Mouse (Mus musculus) hindbrain, embryonic 11.5 days (tissue): ENCODE data around the gene Myo18a. TPM values are rescaled to one million over a fixed set of nuclear protein-coding genes. Genes with fewer than 3 reads are reported as not detected.

Source experiments
- ATAC-seq: fragments of 200-750 bp; cut with Nextera tagmentation; 2 replicates; pipeline ENCODE4 v1.8.0; 2017; ENCODE audit warnings: mild to moderate bottlenecking, moderate TSS enrichment, moderate library complexity; ENCODE audit not compliant: low FRiP score
- DNase-seq: peaks from one replicate; pipeline ENCODE4 v3.0.0-alpha.2; 2015; ENCODE audit warnings: low spot score
- H3K27ac ChIP-seq: fragments of 300-500 bp; sonication (generic); 2 replicates; pipeline ENCODE4 v1.5.1; 2014; ENCODE audit warnings: mild to moderate bottlenecking, low read depth, low read length
- H3K27me3 ChIP-seq: fragments of 300-500 bp; sonication (generic); 2 replicates; pipeline ENCODE4 v1.6.1; 2014; ENCODE audit warnings: mild to moderate bottlenecking, low read length, moderate library complexity, mixed read lengths; ENCODE audit not compliant: control insufficient read depth, insufficient read depth
- H3K36me3 ChIP-seq: fragments of 300-500 bp; sonication (generic); 2 replicates; pipeline ENCODE4 v1.6.1; 2014; ENCODE audit warnings: mild to moderate bottlenecking, low read length, moderate library complexity, mixed read lengths; ENCODE audit not compliant: control insufficient read depth, insufficient read depth
- H3K4me1 ChIP-seq: fragments of 300-500 bp; sonication (generic); replicated peaks from 2 replicates; pipeline ENCODE4 v1.6.1; 2014; ENCODE audit warnings: low read length, mixed read lengths; ENCODE audit not compliant: control insufficient read depth, insufficient read depth
- H3K4me2 ChIP-seq: fragments of 300-500 bp; sonication (generic); replicated peaks from 2 replicates; pipeline ENCODE4 v1.6.1; 2014; ENCODE audit warnings: mild to moderate bottlenecking, low read depth, low read length
- H3K4me3 ChIP-seq: fragments of 300-500 bp; sonication (generic); 2 replicates; pipeline ENCODE4 v1.5.1; 2014; ENCODE audit warnings: low read depth, low read length
- H3K9ac ChIP-seq: fragments of 300-500 bp; sonication (generic); 2 replicates; pipeline ENCODE4 v1.6.1; 2014; ENCODE audit warnings: low read depth, low read length
- H3K9me3 ChIP-seq: fragments of 300-500 bp; sonication (generic); 2 replicates; pipeline ENCODE4 v1.6.1; 2016; ENCODE audit warnings: low read length; ENCODE audit not compliant: control insufficient read depth
- whole genome bisulfite sequencing: fragments of 180-500 bp; shearing (Covaris S2); extraction: QIAGEN DNeasy Blood & Tissue Kit; methylation state at CpG from one replicate; pipeline ENCODE4 v1.1.7; 2014; 5-methylcytosine and 5-hydroxymethylcytosine counted together
- polyA plus RNA-seq: library from polyadenylated mRNA; unstranded; fragments of >200 nt; fragmentation: Nextera tagmentation; extraction: Ambion mirVana; gene quantifications from 2 replicates; pipeline ENCODE4 v1.2.1, GENCODE M21; 2014

Myo18a gene
- polyA plus RNA-seq, 1 experiment from 2014 or later: 29.2 TPM

GRCm38 (mm10) chr11:77855396-77855795 is 92.3 kb downstream of the Myo18a start:
- H3K9me3 ChIP-seq: no peaks in the 10 kb centered on the region
- H3K4me2 ChIP-seq: no peak overlapping the region
- peaks cover 15% of the 10 kb centered on the region for H3K4me1 ChIP-seq
- H3K27me3 ChIP-seq: peaks cover 18% of the 10 kb centered on the region
- H3K4me3 ChIP-seq: no peak overlapping the region
- 37% methylated on average over 15 of the region's 15 CpGs for WGBS
- ATAC-seq: no peak
- no peak for DNase-seq
- H3K9ac ChIP-seq: no peak overlapping the region
- H3K27ac ChIP-seq: peak overlapping the region; percentile 60
- H3K36me3 ChIP-seq: peaks cover 6% of the 10 kb centered on the region; the same call in 1 of the 2 replicates

GRCm38 (mm10) chr11:77857089-77857488 is 94.0 kb downstream of the Myo18a start:
- no peak for DNase-seq
- no peak overlapping the region for H3K27ac ChIP-seq
- peaks cover 22% of the 10 kb centered on the region for H3K27me3 ChIP-seq
- no peak for ATAC-seq
- no peaks in the 10 kb centered on the region for H3K9me3 ChIP-seq
- peaks cover 11% of the 10 kb centered on the region; the same call in 1 of the 2 replicates for H3K36me3 ChIP-seq
- no peak overlapping the region for H3K4me3 ChIP-seq
- H3K4me2 ChIP-seq: no peak overlapping the region
- peaks cover 11% of the 10 kb centered on the region for H3K4me1 ChIP-seq
- WGBS: 82% methylated on average over 6 of the region's 6 CpGs
- H3K9ac ChIP-seq: no peak overlapping the region

DNA sequence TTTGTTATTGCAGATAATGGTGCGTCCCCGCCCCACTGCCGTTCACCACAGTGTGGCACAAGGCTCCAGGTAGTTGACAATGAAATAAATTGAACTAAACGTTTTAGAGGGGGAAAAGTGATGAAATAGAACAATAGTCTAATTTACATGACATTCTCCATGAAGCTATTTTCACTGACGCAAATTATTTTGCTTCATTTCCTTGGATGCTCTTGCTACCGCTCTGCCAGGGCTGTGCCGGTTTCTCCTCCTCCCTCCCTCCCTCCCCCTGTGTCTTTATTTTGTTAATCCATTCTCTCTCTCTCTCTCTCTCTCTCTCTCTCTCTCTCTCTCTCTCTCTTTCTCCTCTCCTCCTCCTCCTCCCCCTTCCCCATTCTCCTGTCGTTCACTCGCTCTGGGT is 95.5 kb downstream of the Myo18a start:
- Histone ChIP-seq H3K9me3 (no peaks in the 10 kb centered on the region), H3K4me2 (no peak overlapping the region), H3K9ac (no peak overlapping the region), H3K27me3 (peaks cover 22% of the 10 kb centered on the region), H3K36me3 (peaks cover 9% of the 10 kb centered on the region; the same call in 1 of the 2 replicates), H3K27ac (no peak overlapping the region), H3K4me3 (no peak overlapping the region), H3K4me1 (peaks cover 11% of the 10 kb centered on the region)
- no peak for DNase-seq
- WGBS: 33% methylated on average over 9 of the region's 9 CpGs
- ATAC-seq: no peak

- no peak overlapping the region for H3K9ac ChIP-seq
- no peak overlapping the region for H3K4me3 ChIP-seq
- no peaks in the 10 kb centered on the region for H3K9me3 ChIP-seq
- no peak overlapping the region for H3K27ac ChIP-seq
- peaks cover 11% of the 10 kb centered on the region for H3K4me1 ChIP-seq
- H3K4me2 ChIP-seq: no peak overlapping the region
- H3K36me3 ChIP-seq: peaks cover 9% of the 10 kb centered on the region; the same call in 1 of the 2 replicates
- H3K27me3 ChIP-seq: peaks cover 26% of the 10 kb centered on the region
- 79% methylated on average over 9 of the region's 9 CpGs for WGBS
- ATAC-seq (no peak), DNase-seq (no peak)
These were observed 97.9 kb downstream of the Myo18a start for GRCm38 (mm10) chr11:77860947-77861346.

- H3K4me1 ChIP-seq: peaks cover 21% of the 10 kb centered on the region
- DNase-seq: no peak
- no peak overlapping the region for H3K4me2 ChIP-seq
- WGBS: 81% methylated on average over 7 of the region's 7 CpGs
- no peak overlapping the region for H3K4me3 ChIP-seq
- H3K27me3 ChIP-seq: peaks cover 27% of the 10 kb centered on the region
- no peak overlapping the region for H3K9ac ChIP-seq
- ATAC-seq: no peak
- H3K9me3 ChIP-seq: no peaks in the 10 kb centered on the region
- H3K27ac ChIP-seq: no peak overlapping the region
- H3K36me3 ChIP-seq: peaks cover 6% of the 10 kb centered on the region; the same call in 1 of the 2 replicates
These were observed 99.8 kb downstream of the Myo18a start for GRCm38 (mm10) chr11:77862887-77863286.

GRCm38 (mm10) chr11:77864771-77865170 is 101.7 kb downstream of the Myo18a start:
- Histone ChIP-seq H3K4me3 (no peak overlapping the region), H3K27me3 (peaks cover 27% of the 10 kb centered on the region), H3K27ac (no peak overlapping the region; the same call in 1 of the 2 replicates), H3K9me3 (no peaks in the 10 kb centered on the region), H3K4me1 (peaks cover 16% of the 10 kb centered on the region), H3K9ac (no peak overlapping the region), H3K36me3 (peaks cover 6% of the 10 kb centered on the region; the same call in 1 of the 2 replicates), H3K4me2 (no peak overlapping the region)
- ATAC-seq: no peak
- WGBS: 55% methylated on average over 12 of the region's 12 CpGs
- DNase-seq: no peak

DNA sequence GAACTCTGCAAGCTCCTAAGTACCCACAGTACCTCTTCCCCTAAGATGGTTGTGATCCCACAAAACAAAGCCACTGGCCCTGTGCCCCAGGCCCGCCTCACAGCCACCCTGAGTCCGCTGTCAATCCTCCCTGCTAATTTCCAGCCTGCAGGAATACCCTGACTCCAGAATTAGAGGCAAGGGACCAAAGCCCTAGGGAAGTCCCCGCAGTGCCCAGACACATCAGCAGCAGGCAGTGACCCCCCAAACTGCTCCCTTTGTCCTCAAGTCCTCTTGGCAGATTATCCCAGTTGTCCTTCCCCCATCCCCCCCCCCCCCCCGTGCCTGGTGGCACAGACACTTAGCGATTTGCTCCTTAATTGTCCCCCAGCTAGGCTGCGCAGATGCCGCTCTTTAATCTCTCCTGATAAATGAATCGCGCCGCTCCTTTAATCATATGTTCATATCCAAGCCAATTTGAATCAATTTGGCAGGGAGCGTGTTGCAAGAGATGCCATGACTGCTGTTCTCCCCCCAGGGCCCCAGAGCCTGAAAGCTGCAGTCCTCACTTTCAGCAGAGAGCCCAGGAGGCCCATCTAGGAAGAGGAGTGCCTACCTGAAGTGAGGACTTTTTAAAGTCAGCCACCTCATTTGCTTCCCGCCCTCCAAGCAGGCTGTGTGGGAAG is 104.5 kb downstream of the Myo18a start:
- WGBS: 11% methylated on average over 10 of the region's 12 CpGs
- no peaks in the 10 kb centered on the region for H3K36me3 ChIP-seq
- 0 out of 2 replicates have a peak overlapping the region, but pooled peaks have one; percentile 16 for H3K9ac ChIP-seq
- H3K4me2 ChIP-seq: no peak overlapping the region
- ATAC-seq (peak; percentile 51; the same call in 1 of the 2 replicates), DNase-seq (peak; percentile 34)
- peaks cover 20% of the 10 kb centered on the region for H3K27me3 ChIP-seq
- H3K27ac ChIP-seq: peak overlapping the region; percentile 48; the same call in 1 of the 2 replicates
- H3K4me1 ChIP-seq: peaks cover 24% of the 10 kb centered on the region
- H3K9me3 ChIP-seq: no peaks in the 10 kb centered on the region
- no peak overlapping the region for H3K4me3 ChIP-seq

- Histone ChIP-seq H3K4me2 (no peak overlapping the region), H3K36me3 (no peaks in the 10 kb centered on the region), H3K4me3 (no peak overlapping the region), H3K27ac (no peak overlapping the region), H3K27me3 (peaks cover 11% of the 10 kb centered on the region), H3K4me1 (peaks cover 32% of the 10 kb centered on the region), H3K9me3 (no peaks in the 10 kb centered on the region), H3K9ac (no peak overlapping the region)
- ATAC-seq (no peak), DNase-seq (no peak)
- WGBS: 43% methylated on average over 4 of the region's 4 CpGs
These were observed 108.4 kb downstream of the Myo18a start for GRCm38 (mm10) chr11:77871436-77871835.

- Histone ChIP-seq H3K4me3 (no peak overlapping the region), H3K9me3 (no peaks in the 10 kb centered on the region), H3K9ac (no peak overlapping the region), H3K4me1 (peaks cover 30% of the 10 kb centered on the region), H3K27ac (peak overlapping the region; percentile 58), H3K36me3 (no peaks in the 10 kb centered on the region), H3K4me2 (peak overlapping the region; percentile 15; the same call in 1 of the 2 replicates), H3K27me3 (peaks cover 10% of the 10 kb centered on the region)
- WGBS: 5% methylated on average over 11 of the region's 11 CpGs
- no peak for DNase-seq
- peak; percentile 28; the same call in 1 of the 2 replicates for ATAC-seq
These were observed 109.2 kb downstream of the Myo18a start for GRCm38 (mm10) chr11:77872236-77872635.
